In the genomic region with DNA sequence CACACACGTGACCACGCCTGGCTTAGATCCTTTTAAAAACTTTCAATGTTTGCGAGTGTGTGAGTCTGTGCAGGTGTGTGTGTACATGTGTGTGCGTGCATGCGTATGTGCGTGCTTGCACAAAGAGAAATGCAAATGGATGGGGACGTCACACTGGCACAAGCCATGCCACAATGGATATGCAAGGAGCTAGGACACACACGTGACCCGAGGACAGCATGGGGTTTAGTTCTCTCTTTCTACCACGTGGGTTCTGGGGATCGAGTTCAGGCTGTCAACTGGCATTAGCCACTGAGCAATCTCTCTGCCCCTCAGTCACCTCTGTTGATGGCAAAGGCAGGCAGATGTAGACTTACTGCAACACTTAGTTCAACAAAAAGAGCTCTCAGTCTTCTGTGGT, we compare ENCODE assay signal across 12 mouse cellular contexts. TPM values are rescaled to one million over a fixed set of nuclear protein-coding genes. Genes with fewer than 3 reads are reported as not detected.
DNase-seq lines count a peak whose midpoint lies in the region; ATAC-seq and TF ChIP-seq lines count a peak whose summit lies in the region.
"Had no signal": no experiment of that assay in that cellular context is flagged by ENCODE, and none has a peak within 500 bp of the region (broad histone marks: within the 10 kb centered on the region; RNA-seq: fewer than 3 reads in every experiment).

No protein-coding gene starts in this region.

- H3K27ac ChIP-seq in left cerebral cortex, adult 2 months, result peak overlapping the region; percentile 65
- H3K27ac ChIP-seq in bone marrow, adult 2 months (ENCODE audit: control insufficient read depth, insufficient read depth, low read depth, low read length, poor library complexity), result peak overlapping the region; percentile 80
- H3K27ac ChIP-seq in hindbrain, embryonic 13.5 days, result no peak overlapping the region
- H3K27ac ChIP-seq: hindbrain, embryonic 12.5 days had no signal

- no peak overlapping the region for H3K4me2 ChIP-seq in hindbrain, embryonic 13.5 days
- H3K4me2 ChIP-seq: hindbrain, embryonic 12.5 days had no signal

- H3K27me3 ChIP-seq in hindbrain, embryonic 13.5 days, result no peaks in the 10 kb centered on the region
- H3K27me3 ChIP-seq: hindbrain, embryonic 12.5 days had no signal

- 0 out of 2 replicates have a peak, but pooled peaks have one; percentile 19 for ATAC-seq in megakaryocyte, adult 5-6 weeks (ENCODE audit: poor library complexity, severe bottlenecking)
- ATAC-seq in hindbrain, embryonic 13.5 days (ENCODE audit: low FRiP score), result no peak
- ATAC-seq: forebrain, postnatal 0 days had no signal

- H3K36me3 ChIP-seq in hindbrain, embryonic 13.5 days, result peaks cover 24% of the 10 kb centered on the region

- no peak overlapping the region for H3K4me3 ChIP-seq in left cerebral cortex, adult 2 months
- no peak overlapping the region for H3K4me3 ChIP-seq in bone marrow, adult 2 months (replicated peaks; ENCODE audit: control insufficient read depth, low read depth, low read length)
- no peak overlapping the region for H3K4me3 ChIP-seq in hindbrain, embryonic 13.5 days
- H3K4me3 ChIP-seq: hindbrain, embryonic 12.5 days had no signal

- H3K4me1 ChIP-seq in bone marrow, adult 2 months (ENCODE audit: control insufficient read depth, insufficient read depth, low read length), result peaks cover 41% of the 10 kb centered on the region
- peaks cover 83% of the 10 kb centered on the region for H3K4me1 ChIP-seq in hindbrain, embryonic 13.5 days (replicated peaks)

- no peak overlapping the region for H3K9ac ChIP-seq in hindbrain, embryonic 13.5 days
- H3K9ac ChIP-seq: forebrain, postnatal 0 days; hindbrain, embryonic 12.5 days had no signal

- no peak for TF ChIP-seq CTCF in left cerebral cortex, adult 2 months (IDR thresholded peaks at IDR 0.05)
- TF ChIP-seq CTCF in bone marrow, adult 2 months (IDR thresholded peaks at IDR 0.05; ENCODE audit: control insufficient read depth, insufficient read depth, low read length), result no peak

- H3K9me3 ChIP-seq in hindbrain, embryonic 13.5 days, result no peaks in the 10 kb centered on the region
- H3K9me3 ChIP-seq: hindbrain, embryonic 12.5 days had no signal

- intact Hi-C loops in left cerebral cortex, adult 2 months (cut with DNase I), result no loop called here

- 47% methylated on average over 11 of the region's 11 CpGs for WGBS in bone marrow, adult 2 months
- WGBS in hindbrain, embryonic 13.5 days, result 73% methylated on average over 11 of the region's 11 CpGs

- peak; percentile 8 for DNase-seq in adrenal gland, postnatal 10 days
- no peak for DNase-seq in adrenal gland, postnatal 36 days
- no peak for DNase-seq in left cerebral cortex, adult 2 months (ENCODE audit: extremely low spot score in 1 of 2, low spot score in 2 of 2)
- no peak for DNase-seq in left cerebral cortex, adult 18-20 months (ENCODE audit: low spot score in 2 of 2)
- no peak for DNase-seq in neural tube, embryonic 10.5 days (ENCODE audit: extremely low spot score, low spot score)
- DNase-seq: cerebellum, adult 9-11 months; forebrain, postnatal 0 days; kidney, adult 9 months had no signal

- no peak for TF ChIP-seq POLR2A in bone marrow, adult 2 months (IDR thresholded peaks at IDR 0.05; ENCODE audit: borderline replicate concordance, control insufficient read depth, low read depth, low read length)

RNA-seq across cellular contexts. Expression of a gene that starts 10.4 kb away (rescaled TPM):
- 10 to 100 TPM; 41.1 to 58.1 TPM for total RNA-seq in adrenal gland, postnatal 10 days (2021)
- total RNA-seq in adrenal gland, postnatal 36 days (2021), result 100 to 1,000 TPM in 1 of 2 experiments, 10 to 100 TPM in 1; 93.1 to 188 TPM
- 10 to 100 TPM; 46.1 to 47.3 TPM for total RNA-seq in left cerebral cortex, adult 2 months (2021)
- 10 to 100 TPM; 43.2 to 50.5 TPM for total RNA-seq in left cerebral cortex, adult 18-20 months (2021)
- 11.3 and 26.1 TPM in 2 replicates for polyA plus RNA-seq in bone marrow, adult 2 months (2011; ENCODE audit: insufficient read depth, insufficient read length, low replicate concordance, missing spikeins)
- total RNA-seq in megakaryocyte, adult 5-6 weeks (2015), result 28.9 and 29.2 TPM in 2 replicates
- total RNA-seq in megakaryocyte, adult 5-6 weeks (2017), result 29.1 and 29.9 TPM in 2 replicates
- polyA plus RNA-seq in hindbrain, embryonic 13.5 days (2015; fragmentation: Nextera tagmentation; extraction: Ambion mirVana), result 79.3 and 84.7 TPM in 2 replicates

RNA-seq across cellular contexts. Expression of a gene that starts 48.3 kb away (rescaled TPM):
- 10 to 100 TPM; 18.2 to 22.5 TPM for total RNA-seq in adrenal gland, postnatal 10 days (2021)
- 10 to 100 TPM; 15.1 to 18.4 TPM for total RNA-seq in adrenal gland, postnatal 36 days (2021)
- 10 to 100 TPM; 68.3 to 74.2 TPM for total RNA-seq in left cerebral cortex, adult 2 months (2021)
- 10 to 100 TPM; 66.5 to 67.7 TPM for total RNA-seq in left cerebral cortex, adult 18-20 months (2021)
- polyA plus RNA-seq in bone marrow, adult 2 months (2011; ENCODE audit: insufficient read depth, insufficient read length, low replicate concordance, missing spikeins), result 25.5 and 53.6 TPM in 2 replicates
- total RNA-seq in megakaryocyte, adult 5-6 weeks (2015), result 6.0 and 6.6 TPM in 2 replicates
- 12.1 and 13.0 TPM in 2 replicates for total RNA-seq in megakaryocyte, adult 5-6 weeks (2017)
- polyA plus RNA-seq in hindbrain, embryonic 13.5 days (2015; fragmentation: Nextera tagmentation; extraction: Ambion mirVana), result 21.4 and 25.5 TPM in 2 replicates
